Mouse (Mus musculus) midbrain, embryonic 16.5 days (tissue): ENCODE data around the gene Gm20388. TPM values are rescaled to one million over a fixed set of nuclear protein-coding genes. Genes with fewer than 3 reads are reported as not detected.

Experiments used
- ATAC-seq: fragments of 200-750 bp; cut with Nextera tagmentation; 2 replicates; pipeline ENCODE4 v1.8.0; 2017; ENCODE audit warnings: moderate TSS enrichment
- H3K27ac ChIP-seq: fragments of 300-500 bp; sonication (generic); 2 replicates; pipeline ENCODE4 v1.5.1; 2014; ENCODE audit warnings: mild to moderate bottlenecking, low read length, mixed read lengths
- H3K27me3 ChIP-seq: fragments of 300-500 bp; sonication (generic); 2 replicates; pipeline ENCODE4 v1.6.1; 2014; ENCODE audit warnings: low read depth, low read length, mixed read lengths; ENCODE audit not compliant: control insufficient read depth, insufficient read depth
- H3K36me3 ChIP-seq: fragments of 300-500 bp; sonication (generic); 2 replicates; pipeline ENCODE4 v1.6.1; 2014; ENCODE audit warnings: mild to moderate bottlenecking, low read length, moderate library complexity, mixed read lengths; ENCODE audit not compliant: control insufficient read depth, insufficient read depth
- H3K4me1 ChIP-seq: fragments of 300-500 bp; sonication (generic); 2 replicates; pipeline ENCODE4 v1.6.1; 2014; ENCODE audit warnings: mild to moderate bottlenecking, low read length, mixed read lengths; ENCODE audit not compliant: control insufficient read depth, insufficient read depth
- H3K4me2 ChIP-seq: fragments of 300-500 bp; sonication (generic); 2 replicates; pipeline ENCODE4 v1.6.1; 2014; ENCODE audit warnings: mild to moderate bottlenecking, low read length, mixed read lengths
- H3K4me3 ChIP-seq: fragments of 300-500 bp; sonication (generic); 2 replicates; pipeline ENCODE4 v1.5.1; 2014; ENCODE audit warnings: low read depth, mild to moderate bottlenecking, low read length, moderate library complexity, mixed read lengths
- H3K9ac ChIP-seq: fragments of 300-500 bp; sonication (generic); 2 replicates; pipeline ENCODE4 v1.6.1; 2014; ENCODE audit warnings: low read depth, low read length, mixed read lengths
- H3K9me3 ChIP-seq: fragments of 300-500 bp; sonication (generic); replicated peaks from 2 replicates; pipeline ENCODE4 v1.6.1; 2014; ENCODE audit warnings: mild to moderate bottlenecking, low read length, mixed read lengths; ENCODE audit not compliant: control insufficient read depth, poor library complexity, severe bottlenecking
- WGBS: fragments of 180-500 bp; shearing (Covaris S2); extraction: QIAGEN DNeasy Blood & Tissue Kit; methylation state at CpG from one replicate; pipeline ENCODE4 v1.1.7; 2014; 5-methylcytosine and 5-hydroxymethylcytosine counted together
- polyA plus RNA-seq: library from polyadenylated mRNA; unstranded; fragments of >200 nt; fragmentation: Nextera tagmentation; extraction: Ambion mirVana; gene quantifications from 2 replicates; pipeline ENCODE4 v1.2.1, GENCODE M21; 2015

Gene Gm20388
- polyA plus RNA-seq, 1 experiment from 2014 or later, result 7.5 TPM

- Histone ChIP-seq H3K9me3 (no peaks in the 10 kb centered on the region), H3K36me3 (no peaks in the 10 kb centered on the region), H3K4me2 (no peak overlapping the region), H3K4me1 (no peaks in the 10 kb centered on the region), H3K4me3 (no peak overlapping the region), H3K9ac (no peak overlapping the region), H3K27me3 (no peaks in the 10 kb centered on the region), H3K27ac (no peak overlapping the region)
- WGBS, result 95% methylated on average over 19 of the region's 19 CpGs
- no peak for ATAC-seq
These were observed 3909.3 kb downstream of the Gm20388 start for GRCm38 (mm10) chr8:123819683-123820610.

DNA sequence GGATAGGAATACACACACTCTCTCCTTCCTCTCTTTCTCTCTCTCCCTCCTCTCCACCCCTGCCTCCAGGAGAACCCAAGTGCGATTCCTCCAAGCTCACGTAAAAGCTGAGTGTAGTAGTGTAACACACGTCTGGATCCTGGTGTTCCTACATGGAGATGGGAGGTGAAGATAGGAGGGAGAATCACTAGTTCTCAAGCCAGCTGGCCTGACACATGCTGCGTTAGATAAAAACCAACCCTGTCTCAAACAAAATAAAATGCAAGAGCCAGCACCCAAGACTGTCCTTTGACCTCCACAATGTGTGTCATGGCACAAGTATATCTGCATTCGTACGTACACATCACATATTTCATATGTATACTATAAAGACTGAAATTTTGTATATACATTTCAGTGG is 3910.1 kb downstream of the Gm20388 start:
- no peaks in the 10 kb centered on the region; the same call in 1 of the 2 replicates for H3K36me3 ChIP-seq
- no peak overlapping the region for H3K27ac ChIP-seq
- WGBS, result 95% methylated on average over 6 of the region's 6 CpGs
- no peaks in the 10 kb centered on the region for H3K4me1 ChIP-seq
- H3K4me3 ChIP-seq, result no peak overlapping the region
- no peaks in the 10 kb centered on the region for H3K27me3 ChIP-seq
- no peak for ATAC-seq
- H3K9ac ChIP-seq, result no peak overlapping the region
- H3K4me2 ChIP-seq, result no peak overlapping the region
- no peaks in the 10 kb centered on the region for H3K9me3 ChIP-seq

- H3K4me2 ChIP-seq, result no peak overlapping the region
- WGBS, result 97% methylated on average over 10 of the region's 10 CpGs
- no peak overlapping the region for H3K4me3 ChIP-seq
- ATAC-seq, result no peak
- no peaks in the 10 kb centered on the region for H3K9me3 ChIP-seq
- H3K4me1 ChIP-seq, result no peaks in the 10 kb centered on the region
- H3K9ac ChIP-seq, result no peak overlapping the region
- no peak overlapping the region for H3K27ac ChIP-seq
- no peaks in the 10 kb centered on the region; the same call in 1 of the 2 replicates for H3K36me3 ChIP-seq
- no peaks in the 10 kb centered on the region for H3K27me3 ChIP-seq
These were observed 3912.5 kb downstream of the Gm20388 start for GRCm38 (mm10) chr8:123823111-123823510.

- Histone ChIP-seq H3K4me1 (no peaks in the 10 kb centered on the region), H3K9ac (no peak overlapping the region), H3K27ac (no peak overlapping the region), H3K9me3 (no peaks in the 10 kb centered on the region), H3K4me2 (no peak overlapping the region), H3K36me3 (no peaks in the 10 kb centered on the region; the same call in 1 of the 2 replicates), H3K27me3 (no peaks in the 10 kb centered on the region), H3K4me3 (no peak overlapping the region)
- 93% methylated on average over 18 of the region's 18 CpGs for WGBS
- no peak for ATAC-seq
These were observed 3913.0 kb downstream of the Gm20388 start for GRCm38 (mm10) chr8:123823532-123824123.

DNA sequence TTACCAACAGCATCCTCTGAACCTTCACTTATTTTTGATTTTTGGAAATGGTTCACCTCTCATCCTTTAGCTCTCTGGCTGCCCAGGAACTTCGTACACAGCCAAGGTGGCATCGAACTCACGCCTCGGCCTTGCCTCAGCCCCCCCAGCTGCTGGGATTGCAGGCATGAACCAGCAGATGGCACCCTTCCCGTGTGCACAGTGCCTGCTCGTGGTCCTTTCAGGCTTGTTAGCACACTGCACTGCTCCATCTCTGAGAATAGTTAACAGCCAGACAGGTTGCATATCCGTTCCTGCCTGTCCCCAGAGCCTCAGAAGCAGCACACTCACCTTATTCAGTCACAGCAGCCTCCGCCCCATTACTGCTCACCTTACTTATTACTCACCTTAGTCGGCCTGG is 3915.4 kb downstream of the Gm20388 start:
- WGBS, result 62% methylated on average over 9 of the region's 9 CpGs
- no peaks in the 10 kb centered on the region for H3K9me3 ChIP-seq
- H3K4me1 ChIP-seq, result no peaks in the 10 kb centered on the region
- no peak overlapping the region for H3K27ac ChIP-seq
- H3K36me3 ChIP-seq, result peaks cover 2% of the 10 kb centered on the region; the same call in 1 of the 2 replicates
- H3K27me3 ChIP-seq, result no peaks in the 10 kb centered on the region
- no peak overlapping the region for H3K4me2 ChIP-seq
- no peak overlapping the region for H3K9ac ChIP-seq
- no peak for ATAC-seq
- no peak overlapping the region for H3K4me3 ChIP-seq

DNA sequence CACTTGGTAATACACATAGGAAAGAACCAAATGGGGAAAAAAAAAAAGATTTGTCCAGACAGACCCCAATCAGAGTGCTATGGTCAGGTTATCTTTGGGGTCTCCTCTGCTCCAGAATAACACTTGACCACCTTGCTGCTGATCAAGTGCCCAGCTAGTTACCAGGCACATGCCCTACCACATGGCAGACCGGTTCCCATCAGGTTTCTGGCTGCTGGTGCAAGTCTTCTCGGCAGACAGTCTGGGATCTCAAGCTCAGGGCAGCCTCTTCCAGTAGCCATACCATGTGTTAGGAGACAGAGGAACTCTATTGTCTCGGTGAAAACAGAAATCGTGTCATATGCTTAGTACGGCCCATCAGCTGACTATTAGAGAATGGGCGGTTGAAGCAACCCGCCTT is 3916.1 kb downstream of the Gm20388 start:
- WGBS, result 86% methylated on average over 7 of the region's 7 CpGs
- H3K36me3 ChIP-seq, result peaks cover 2% of the 10 kb centered on the region; the same call in 1 of the 2 replicates
- H3K9ac ChIP-seq, result no peak overlapping the region
- H3K4me2 ChIP-seq, result no peak overlapping the region
- no peaks in the 10 kb centered on the region for H3K4me1 ChIP-seq
- no peaks in the 10 kb centered on the region for H3K9me3 ChIP-seq
- no peaks in the 10 kb centered on the region for H3K27me3 ChIP-seq
- no peak overlapping the region for H3K27ac ChIP-seq
- H3K4me3 ChIP-seq, result no peak overlapping the region
- no peak for ATAC-seq

GRCm38 (mm10) chr8:123827523-123827922 is 3916.9 kb downstream of the Gm20388 start:
- Histone ChIP-seq H3K36me3 (peaks cover 4% of the 10 kb centered on the region), H3K9ac (no peak overlapping the region), H3K27ac (no peak overlapping the region), H3K9me3 (no peaks in the 10 kb centered on the region), H3K4me3 (no peak overlapping the region), H3K4me2 (no peak overlapping the region), H3K27me3 (no peaks in the 10 kb centered on the region), H3K4me1 (no peaks in the 10 kb centered on the region)
- WGBS, result 91% methylated on average over 13 of the region's 13 CpGs
- ATAC-seq, result no peak

DNA sequence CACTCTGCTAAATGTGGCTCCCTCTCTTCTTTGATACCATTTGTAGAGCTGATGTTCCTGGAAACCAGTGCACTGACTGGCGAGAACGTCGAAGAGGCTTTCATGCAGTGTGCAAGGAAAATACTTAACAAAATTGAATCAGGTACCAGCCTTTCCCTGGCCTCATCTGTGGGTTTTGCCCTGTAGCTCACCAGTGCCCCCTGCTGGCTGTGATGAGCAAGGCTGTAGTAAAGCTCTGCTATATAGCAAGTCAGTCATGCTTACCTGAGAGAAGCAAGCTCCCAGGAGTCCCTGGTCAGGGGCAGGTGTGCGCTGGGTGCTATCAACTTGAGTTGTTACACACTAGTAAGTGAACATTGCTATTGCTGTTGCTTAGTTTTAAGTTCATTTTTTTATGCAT is 3922.1 kb downstream of the Gm20388 start:
- no peak for ATAC-seq
- no peaks in the 10 kb centered on the region for H3K27me3 ChIP-seq

GRCm38 (mm10) chr8:123835451-123835850 is 3924.8 kb downstream of the Gm20388 start:
- ATAC-seq, result no peak
- Histone ChIP-seq H3K27ac (no peak overlapping the region), H3K4me2 (no peak overlapping the region), H3K4me1 (no peaks in the 10 kb centered on the region), H3K4me3 (no peak overlapping the region), H3K27me3 (no peaks in the 10 kb centered on the region), H3K9ac (no peak overlapping the region), H3K9me3 (no peaks in the 10 kb centered on the region), H3K36me3 (peaks cover 14% of the 10 kb centered on the region)
- 57% methylated on average over 9 of the region's 9 CpGs for whole genome bisulfite sequencing

More for the DNA sequence above, 3922.1 kb downstream of the Gm20388 start:
- no peak overlapping the region for H3K9ac ChIP-seq
- H3K4me3 ChIP-seq, result no peak overlapping the region
- peaks cover 16% of the 10 kb centered on the region for H3K36me3 ChIP-seq
- H3K9me3 ChIP-seq, result no peaks in the 10 kb centered on the region
- WGBS, result 90% methylated on average over 4 of the region's 4 CpGs
- no peak overlapping the region for H3K4me2 ChIP-seq
- no peak overlapping the region for H3K27ac ChIP-seq
- H3K4me1 ChIP-seq, result no peaks in the 10 kb centered on the region
